Mouse (Mus musculus) hematopoietic stem cell, adult 5-6 weeks (primary cell): ENCODE measurements around the gene Lrfn5. TPM values are rescaled to one million over a fixed set of nuclear protein-coding genes. Genes with fewer than 3 reads are reported as not detected.

Experiments
- ATAC-seq, 2 experiments: fragments of 125-278 bp in 1 of 2; replicated peaks in 1 of 2; 2 replicates each; pipeline ENCODE4 v1.8.0; 2016 to 2017; ENCODE audit warnings: inconsistent platforms in 2 of 2, mild to moderate bottlenecking in 2 of 2, moderate number of reproducible peaks in 2 of 2, low read depth in 1 of 2, moderate TSS enrichment in 1 of 2; ENCODE audit not compliant: low FRiP score in 2 of 2, poor library complexity in 2 of 2, severe bottlenecking in 2 of 2, insufficient read depth in 1 of 2, low TSS enrichment in 1 of 2
- total RNA-seq: library from RNA; stranded (forward); fragments of 172-1452, 232-1000 nt; gene quantifications from 2 replicates; pipeline ENCODE4 v1.2.3, GENCODE M21; 2017

The Lrfn5 gene
- not detected in 2 replicates for total RNA-seq

- ATAC-seq = no peak
Measured at GRCm38 (mm10) chr12:61522829-61523370, at the start of gene Lrfn5. Lrfn5 (plus strand) TSS chr12:61523150.

- ATAC-seq = no peak
Measured at GRCm38 (mm10) chr12:61521501-61522147, 1.3 kb upstream of the Lrfn5 start.

- no peak for ATAC-seq
Measured at GRCm38 (mm10) chr12:61522148-61522828, 662 bp upstream of the Lrfn5 start.

- no peak for ATAC-seq
Measured at GRCm38 (mm10) chr12:61523631-61524182, 757 bp downstream of the Lrfn5 start.

GRCm38 (mm10) chr12:61524183-61524651, 1.3 kb downstream of the Lrfn5 start:
- ATAC-seq = no peak

- ATAC-seq = no peak
Measured at GRCm38 (mm10) chr12:61526199-61526598, 3.2 kb downstream of the Lrfn5 start.

GRCm38 (mm10) chr12:61579949-61580348, 57.0 kb downstream of the Lrfn5 start:
- ATAC-seq = no peak

- no peak for ATAC-seq
Measured at GRCm38 (mm10) chr12:61600305-61600704, 77.4 kb downstream of the Lrfn5 start.

- no peak for ATAC-seq
Measured at GRCm38 (mm10) chr12:61607871-61608270, 84.9 kb downstream of the Lrfn5 start.

- ATAC-seq = no peak
Measured at GRCm38 (mm10) chr12:61610081-61610480, 87.1 kb downstream of the Lrfn5 start.

GRCm38 (mm10) chr12:61624532-61624931, 101.6 kb downstream of the Lrfn5 start:
- no peak for ATAC-seq

- no peak for ATAC-seq
Measured at GRCm38 (mm10) chr12:61654380-61654779, 131.4 kb downstream of the Lrfn5 start.

GRCm38 (mm10) chr12:61723158-61723557, 200.2 kb downstream of the Lrfn5 start:
- no peak for ATAC-seq

GRCm38 (mm10) chr12:61807073-61807605, 284.2 kb downstream of the Lrfn5 start:
- no peak for ATAC-seq

- no peak for ATAC-seq
Measured at GRCm38 (mm10) chr12:61823601-61824000, 300.7 kb downstream of the Lrfn5 start.

GRCm38 (mm10) chr12:61826311-61826710, 303.4 kb downstream of the Lrfn5 start:
- 0 out of 4 replicates have a peak, but pooled peaks of 1 of the 2 experiments have one; percentile 17 for ATAC-seq

GRCm38 (mm10) chr12:61842599-61843291, 319.8 kb downstream of the Lrfn5 start:
- ATAC-seq = no peak
